Mouse (Mus musculus) embryonic facial prominence, embryonic 12.5 days (tissue): ENCODE measurements at regions not wholly inside any gene's neighbourhood (a gene's known extent, or its start where the extent isn't known, plus 50 kb on each side); places are given as distances from the start of the nearest gene placed in this dataset.

Experiments
- ATAC-seq: fragments of 200-750 bp; cut with Nextera tagmentation; 2 replicates; pipeline ENCODE4 v1.8.0; 2017; ENCODE audit not compliant: insufficient number of reproducible peaks, insufficient read depth, low FRiP score, low TSS enrichment
- H3K27ac ChIP-seq: fragments of 300-500 bp; sonication (generic); 2 replicates; pipeline ENCODE4 v1.5.1; 2016; ENCODE audit warnings: mild to moderate bottlenecking
- H3K27me3 ChIP-seq: fragments of 300-500 bp; sonication (generic); 2 replicates; pipeline ENCODE4 v1.6.1; 2016; ENCODE audit warnings: mild to moderate bottlenecking, moderate library complexity
- H3K36me3 ChIP-seq: fragments of 300-500 bp; sonication (generic); 2 replicates; pipeline ENCODE4 v1.6.1; 2016; ENCODE audit warnings: mild to moderate bottlenecking
- H3K4me1 ChIP-seq: fragments of 300-500 bp; sonication (generic); 2 replicates; pipeline ENCODE4 v1.6.1; 2016
- H3K4me2 ChIP-seq: fragments of 300-500 bp; sonication (generic); replicated peaks from 2 replicates; pipeline ENCODE4 v1.6.1; 2016; ENCODE audit warnings: mild to moderate bottlenecking, moderate library complexity
- H3K4me3 ChIP-seq: fragments of 300-500 bp; sonication (generic); 2 replicates; pipeline ENCODE4 v1.5.1; 2016; ENCODE audit warnings: mild to moderate bottlenecking
- H3K9ac ChIP-seq: fragments of 300-500 bp; sonication (generic); 2 replicates; pipeline ENCODE4 v1.6.1; 2016; ENCODE audit warnings: mild to moderate bottlenecking, moderate library complexity
- H3K9me3 ChIP-seq: fragments of 300-500 bp; sonication (generic); 2 replicates; pipeline ENCODE4 v1.6.1; 2016; ENCODE audit warnings: mild to moderate bottlenecking, moderate library complexity
- WGBS: fragments of 180-500 bp; shearing (Covaris S2); methylation state at CpG from one replicate; pipeline ENCODE4 v1.1.7; 2016; 5-methylcytosine and 5-hydroxymethylcytosine counted together

- ATAC-seq, result no peak
- H3K4me2 ChIP-seq, result no peak overlapping the region
- no peaks in the 10 kb centered on the region for H3K27me3 ChIP-seq
- 90% methylated on average over 7 of the region's 7 CpGs for WGBS
- no peak overlapping the region for H3K9ac ChIP-seq
- no peaks in the 10 kb centered on the region for H3K9me3 ChIP-seq
- H3K36me3 ChIP-seq, result no peaks in the 10 kb centered on the region
- H3K4me1 ChIP-seq, result 0 out of 2 replicates have a peak, but pooled peaks cover 9% of the 10 kb centered on the region
- no peak overlapping the region for H3K4me3 ChIP-seq
- no peak overlapping the region for H3K27ac ChIP-seq
These were observed 131.5 kb upstream of the 3110018I06Rik start for GRCm38 (mm10) chr12:107356974-107357373.

GRCm38 (mm10) chr12:107360511-107360910, 127.9 kb upstream of the 3110018I06Rik start:
- Histone ChIP-seq H3K9me3 (no peaks in the 10 kb centered on the region), H3K27me3 (no peaks in the 10 kb centered on the region), H3K36me3 (no peaks in the 10 kb centered on the region), H3K4me1 (0 out of 2 replicates have a peak, but pooled peaks cover 9% of the 10 kb centered on the region), H3K4me2 (no peak overlapping the region), H3K27ac (no peak overlapping the region), H3K4me3 (no peak overlapping the region), H3K9ac (no peak overlapping the region)
- no peak for ATAC-seq
- 85% methylated on average over 12 of the region's 12 CpGs for WGBS

GRCm38 (mm10) chr12:107361606-107362005, 126.8 kb upstream of the 3110018I06Rik start:
- Histone ChIP-seq H3K9ac (no peak overlapping the region), H3K36me3 (no peaks in the 10 kb centered on the region), H3K9me3 (no peaks in the 10 kb centered on the region), H3K4me3 (no peak overlapping the region), H3K27me3 (no peaks in the 10 kb centered on the region), H3K4me2 (no peak overlapping the region), H3K4me1 (0 out of 2 replicates have a peak, but pooled peaks cover 4% of the 10 kb centered on the region), H3K27ac (no peak overlapping the region)
- WGBS, result 89% methylated on average over 7 of the region's 7 CpGs
- no peak for ATAC-seq

GRCm38 (mm10) chr12:107362120-107362519, 126.3 kb upstream of the 3110018I06Rik start:
- Histone ChIP-seq H3K9me3 (no peaks in the 10 kb centered on the region), H3K4me2 (no peak overlapping the region), H3K36me3 (no peaks in the 10 kb centered on the region), H3K4me1 (0 out of 2 replicates have a peak, but pooled peaks cover 4% of the 10 kb centered on the region), H3K27me3 (no peaks in the 10 kb centered on the region), H3K4me3 (no peak overlapping the region), H3K27ac (no peak overlapping the region), H3K9ac (no peak overlapping the region)
- 73% methylated on average over 10 of the region's 10 CpGs for WGBS
- ATAC-seq, result no peak

- H3K36me3 ChIP-seq, result no peaks in the 10 kb centered on the region
- H3K27ac ChIP-seq, result no peak overlapping the region
- no peak overlapping the region for H3K4me2 ChIP-seq
- H3K4me3 ChIP-seq, result no peak overlapping the region
- 75% methylated on average over 7 of the region's 7 CpGs for WGBS
- H3K4me1 ChIP-seq, result no peaks in the 10 kb centered on the region
- H3K27me3 ChIP-seq, result no peaks in the 10 kb centered on the region
- H3K9ac ChIP-seq, result no peak overlapping the region
- H3K9me3 ChIP-seq, result no peaks in the 10 kb centered on the region
- no peak for ATAC-seq
These were observed 116.2 kb upstream of the 3110018I06Rik start for GRCm38 (mm10) chr12:107372254-107372653.

- Histone ChIP-seq H3K9ac (no peak overlapping the region), H3K4me3 (no peak overlapping the region), H3K27ac (no peak overlapping the region), H3K36me3 (no peaks in the 10 kb centered on the region), H3K4me2 (no peak overlapping the region), H3K4me1 (peaks cover 6% of the 10 kb centered on the region; the same call in 1 of the 2 replicates), H3K27me3 (no peaks in the 10 kb centered on the region), H3K9me3 (no peaks in the 10 kb centered on the region)
- 40% methylated on average over 14 of the region's 14 CpGs for WGBS
- ATAC-seq, result no peak
These were observed 96.2 kb upstream of the 3110018I06Rik start for GRCm38 (mm10) chr12:107392050-107392795.

- no peaks in the 10 kb centered on the region for H3K9me3 ChIP-seq
- no peak overlapping the region for H3K4me3 ChIP-seq
- H3K4me2 ChIP-seq, result no peak overlapping the region
- WGBS, result 71% methylated on average over 1 of the region's 1 CpGs
- H3K27me3 ChIP-seq, result no peaks in the 10 kb centered on the region
- H3K27ac ChIP-seq, result no peak overlapping the region
- H3K9ac ChIP-seq, result no peak overlapping the region
- H3K4me1 ChIP-seq, result peaks cover 6% of the 10 kb centered on the region; the same call in 1 of the 2 replicates
- no peaks in the 10 kb centered on the region for H3K36me3 ChIP-seq
- ATAC-seq, result no peak
These were observed 94.0 kb upstream of the 3110018I06Rik start for GRCm38 (mm10) chr12:107394467-107394866.

GRCm38 (mm10) chr12:107404821-107405220, 83.6 kb upstream of the 3110018I06Rik start:
- no peak overlapping the region for H3K9ac ChIP-seq
- 81% methylated on average over 10 of the region's 10 CpGs for WGBS
- no peak for ATAC-seq
- no peak overlapping the region for H3K4me3 ChIP-seq
- no peak overlapping the region for H3K4me2 ChIP-seq
- H3K9me3 ChIP-seq, result no peaks in the 10 kb centered on the region
- H3K27me3 ChIP-seq, result no peaks in the 10 kb centered on the region
- H3K4me1 ChIP-seq, result no peaks in the 10 kb centered on the region
- H3K36me3 ChIP-seq, result no peaks in the 10 kb centered on the region
- H3K27ac ChIP-seq, result no peak overlapping the region

GRCm38 (mm10) chr12:107423923-107424322, 64.5 kb upstream of the 3110018I06Rik start:
- no peaks in the 10 kb centered on the region for H3K27me3 ChIP-seq
- no peaks in the 10 kb centered on the region for H3K36me3 ChIP-seq
- no peaks in the 10 kb centered on the region for H3K4me1 ChIP-seq
- H3K27ac ChIP-seq, result no peak overlapping the region
- H3K9me3 ChIP-seq, result no peaks in the 10 kb centered on the region
- no peak for ATAC-seq
- H3K9ac ChIP-seq, result no peak overlapping the region
- WGBS, result 81% methylated on average over 7 of the region's 7 CpGs
- H3K4me3 ChIP-seq, result no peak overlapping the region
- no peak overlapping the region for H3K4me2 ChIP-seq

GRCm38 (mm10) chr12:107438506-107438905, 49.9 kb upstream of the 3110018I06Rik start:
- H3K27ac ChIP-seq, result no peak overlapping the region
- 70% methylated on average over 4 of the region's 4 CpGs for WGBS
- no peaks in the 10 kb centered on the region for H3K36me3 ChIP-seq
- no peak overlapping the region for H3K4me2 ChIP-seq
- no peak for ATAC-seq
- no peak overlapping the region for H3K4me3 ChIP-seq
- no peaks in the 10 kb centered on the region for H3K4me1 ChIP-seq
- H3K27me3 ChIP-seq, result no peaks in the 10 kb centered on the region
- H3K9me3 ChIP-seq, result no peaks in the 10 kb centered on the region
- no peak overlapping the region for H3K9ac ChIP-seq
